Mouse (Mus musculus): ENCODE measurements around the gene Tmem51.
"Not testable (repeated sequence)": the region's sequence is repeated elsewhere in the genome, so short reads cannot be mapped to it uniquely, and the experiment has no call there.

Tmem51 gene

DNA sequence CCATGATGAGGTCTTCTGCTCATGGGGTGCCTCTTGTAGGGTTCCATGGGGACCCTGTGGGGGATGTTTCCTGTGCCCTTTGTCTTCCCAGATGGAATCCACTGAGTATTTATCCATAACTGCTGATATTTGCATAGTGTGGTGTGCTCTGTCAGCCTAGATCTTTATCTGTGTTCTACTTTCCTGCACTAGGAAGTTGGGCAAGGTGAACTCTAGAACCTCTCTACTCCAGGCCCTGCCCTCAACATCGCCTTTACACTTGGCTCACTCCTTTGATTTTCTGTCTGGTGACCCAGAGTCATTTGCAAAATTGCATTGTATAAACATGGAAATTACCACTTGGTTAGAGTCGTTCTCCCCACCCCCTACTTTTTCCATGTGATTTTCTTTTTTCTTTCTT is 59.6 kb downstream of the Tmem51 start:
- no peak for DNase-seq (ENCODE audit: low spot score in 2 of 2)

DNA sequence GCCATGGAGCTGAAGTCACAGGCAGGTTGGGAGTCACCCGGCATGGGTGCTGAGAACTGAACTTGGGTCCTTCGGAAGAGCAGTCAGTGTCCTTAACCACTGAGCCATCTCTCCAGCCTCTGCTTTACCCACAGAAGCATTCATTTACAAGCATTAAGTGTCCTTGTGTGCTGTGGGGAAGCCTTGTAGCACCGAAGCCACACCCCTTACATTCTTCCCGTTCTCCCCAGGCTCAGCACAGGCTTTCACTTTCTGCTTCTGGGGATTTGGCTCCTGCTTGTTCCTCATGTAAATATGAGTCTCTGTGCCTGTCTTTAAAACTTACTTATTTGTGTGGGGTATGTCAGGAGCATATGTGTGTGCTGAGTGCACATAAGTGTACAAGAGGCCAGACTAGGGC is 60.9 kb downstream of the Tmem51 start:
- DNase-seq (ENCODE audit: low spot score in 2 of 2): no peak

DNA sequence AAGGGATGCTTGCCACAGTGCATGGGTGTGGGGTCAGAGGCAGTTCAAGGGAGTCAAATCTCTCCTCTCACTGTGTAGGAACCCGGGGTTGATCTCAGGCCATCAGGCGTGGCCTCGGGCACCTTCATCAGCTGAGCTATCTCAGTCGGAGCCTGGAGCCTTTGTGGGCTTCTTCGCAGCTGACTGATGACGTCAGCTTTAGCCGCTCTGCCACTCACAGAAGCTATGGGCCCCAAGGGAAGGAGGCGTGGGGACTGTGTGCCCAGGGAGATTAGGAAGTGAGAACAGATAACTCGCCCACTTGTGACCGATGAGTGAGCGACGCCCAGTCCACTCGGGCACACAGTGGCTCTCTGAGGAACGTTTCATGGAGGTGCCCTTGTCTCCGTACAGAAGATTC is 66.4 kb downstream of the Tmem51 start:
- no peak for DNase-seq (ENCODE audit: low spot score in 2 of 2)

DNA sequence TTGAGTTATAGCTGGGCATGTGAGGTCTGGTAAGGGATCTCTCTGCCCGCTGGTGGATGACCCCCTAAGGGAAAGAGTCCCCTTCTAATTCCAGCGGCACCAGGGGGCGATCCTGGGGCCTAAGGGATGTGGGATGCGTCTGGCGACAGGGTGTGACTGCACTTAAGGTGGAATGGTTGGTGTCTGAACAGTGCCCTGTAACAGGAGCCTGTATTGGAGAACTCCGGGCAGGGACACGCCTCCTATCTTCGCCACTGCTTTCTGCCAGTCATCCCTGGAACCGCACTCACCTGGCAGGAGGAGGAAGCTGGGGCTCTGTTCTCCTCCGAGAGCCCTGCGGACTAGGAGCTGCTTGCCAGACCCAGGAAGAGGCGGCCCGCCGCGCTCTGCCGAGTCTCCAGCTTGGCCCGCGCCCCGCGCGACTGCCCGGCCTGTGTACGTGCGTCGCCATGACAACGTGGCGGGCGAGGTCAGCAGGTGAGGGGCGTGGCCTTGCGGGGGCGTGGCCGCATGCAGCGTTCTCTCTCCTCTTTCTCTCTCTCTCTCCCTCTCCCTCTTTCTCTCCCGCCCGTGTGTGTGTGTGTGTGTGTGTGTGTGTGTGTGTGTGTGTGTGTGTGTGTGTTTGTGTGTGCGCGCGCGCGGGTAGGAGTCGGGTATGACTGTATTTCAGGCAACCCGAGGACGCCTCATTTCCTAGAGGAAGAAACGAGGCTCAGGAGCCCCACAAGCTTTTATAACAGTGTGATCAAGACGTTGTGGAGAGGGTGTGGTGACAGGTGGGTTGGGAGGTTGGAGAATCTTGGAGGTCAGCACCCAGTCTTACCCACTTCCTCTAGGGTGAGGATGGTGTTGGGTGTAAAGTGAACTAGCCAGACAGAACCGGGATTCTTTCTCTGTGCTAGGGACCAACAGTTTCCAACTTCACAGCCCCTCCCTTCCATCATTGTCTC is 69.2 kb downstream of the Tmem51 start, which contains the start of gene Fhad1:
TSS of gene Fhad1 (minus strand) at position 424 of the 950 bp plus-strand sequence.
- DNase-seq (ENCODE audit: low spot score in 2 of 2): peak; percentile 46 to 63

DNA sequence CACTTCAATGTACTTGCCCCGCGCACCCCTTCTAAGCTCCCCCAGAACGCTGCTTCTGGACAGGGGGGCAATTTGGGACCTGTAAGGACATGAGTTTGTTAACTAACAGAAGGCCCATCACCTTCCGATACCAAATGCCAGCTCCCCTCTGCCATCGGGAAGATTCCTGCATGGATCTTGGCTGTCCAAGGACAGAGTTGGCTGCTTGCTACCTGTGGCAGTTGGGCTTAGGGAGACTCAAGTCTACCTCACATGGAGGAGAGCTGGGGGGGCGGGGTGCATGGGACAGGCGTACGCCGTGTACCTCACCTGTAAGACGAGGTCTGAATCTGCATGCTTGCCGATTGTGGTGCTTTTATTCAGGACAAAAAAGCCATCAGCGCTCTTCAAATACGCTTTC is 72.9 kb downstream of the Tmem51 start:
- no peak for DNase-seq (ENCODE audit: low spot score in 2 of 2)

DNA sequence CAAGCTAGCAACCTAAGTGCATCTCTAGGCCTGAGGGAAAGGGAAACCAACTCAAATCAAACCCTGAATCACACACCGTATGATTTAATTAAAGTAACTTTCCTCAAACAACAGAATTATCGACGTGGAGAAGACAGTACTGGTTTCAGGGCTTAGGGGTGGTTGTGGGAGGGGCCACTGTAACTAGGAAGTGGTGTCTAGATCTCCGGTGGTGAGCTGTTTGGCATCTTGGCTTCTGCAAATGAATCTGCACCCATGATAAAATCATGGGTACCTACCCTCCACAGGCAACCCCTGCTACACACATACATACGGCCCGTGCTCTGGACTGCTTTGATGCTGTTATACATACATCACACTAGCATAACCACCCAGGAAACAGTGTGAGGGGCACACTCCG is 73.7 kb downstream of the Tmem51 start:
- no peak for DNase-seq (ENCODE audit: low spot score in 2 of 2)

DNA sequence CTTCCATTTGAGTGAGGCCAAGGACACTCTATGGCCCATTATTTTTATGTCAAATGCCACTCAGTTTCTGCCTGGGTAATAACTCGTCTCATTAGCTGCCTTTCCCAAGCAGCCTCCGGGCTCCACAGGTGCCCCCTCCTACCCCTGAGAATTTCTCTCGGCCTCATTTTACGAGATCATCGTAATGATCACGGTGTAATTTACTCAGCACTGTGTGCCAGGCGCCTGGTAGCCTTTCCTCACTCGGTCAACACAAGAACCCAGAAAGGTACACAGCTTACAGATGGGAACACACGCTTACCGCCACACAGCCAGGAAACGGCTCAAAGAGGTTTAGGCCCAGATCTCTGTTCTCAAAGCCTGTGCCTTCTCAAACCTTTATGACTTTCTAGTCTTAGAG is 75.9 kb downstream of the Tmem51 start:
- no peak for DNase-seq (ENCODE audit: low spot score in 2 of 2)

DNA sequence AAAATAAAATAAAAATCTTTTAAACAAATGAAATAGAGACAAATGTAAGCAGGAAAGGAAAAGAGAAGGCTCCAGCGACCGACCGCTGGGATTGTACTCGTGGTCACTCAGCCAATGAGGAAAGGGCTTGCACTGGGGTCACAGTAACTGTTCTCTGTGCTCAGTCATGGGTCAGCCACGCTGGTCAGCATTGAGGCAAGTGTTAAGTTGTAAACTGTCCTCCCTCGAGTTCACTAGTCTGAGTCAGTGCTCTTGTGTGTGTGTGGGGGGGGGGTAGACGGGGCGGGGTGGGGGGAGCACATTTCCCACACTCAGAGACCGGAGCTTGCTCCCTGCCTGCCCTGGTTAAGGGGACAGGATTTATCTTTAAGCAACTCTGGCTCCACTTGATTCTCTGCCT is 83.5 kb downstream of the Tmem51 start:
- DNase-seq (ENCODE audit: low spot score in 2 of 2): no peak

DNA sequence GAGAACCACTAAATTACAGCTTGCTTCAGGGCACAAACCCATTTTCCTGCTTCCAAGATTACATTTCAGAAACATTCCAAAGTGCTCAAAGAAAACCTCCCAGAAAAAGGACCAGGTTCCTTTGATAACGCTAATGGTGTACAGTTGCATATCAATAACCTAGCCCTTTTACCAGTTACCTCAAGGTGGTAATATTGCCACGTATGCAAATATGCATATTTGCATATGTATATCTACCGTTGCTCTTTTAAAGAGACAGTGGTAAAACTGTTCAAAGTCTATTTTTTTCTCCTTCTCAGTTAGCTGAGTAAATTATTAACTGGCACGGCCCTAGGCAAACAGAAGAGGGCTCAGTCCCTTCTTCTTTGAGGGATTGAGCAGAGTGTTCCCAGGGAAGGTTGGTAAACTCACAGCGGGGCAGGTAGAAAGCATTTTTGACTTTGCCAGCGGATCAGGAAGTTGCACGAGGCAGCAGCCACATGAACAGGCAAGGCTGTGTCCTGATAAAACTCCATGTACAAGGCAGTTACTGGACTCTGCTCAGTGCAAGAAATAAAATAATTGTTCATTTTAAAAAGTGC is 84.5 kb downstream of the Tmem51 start:
- DNase-seq (ENCODE audit: low spot score in 2 of 2): no peak

DNA sequence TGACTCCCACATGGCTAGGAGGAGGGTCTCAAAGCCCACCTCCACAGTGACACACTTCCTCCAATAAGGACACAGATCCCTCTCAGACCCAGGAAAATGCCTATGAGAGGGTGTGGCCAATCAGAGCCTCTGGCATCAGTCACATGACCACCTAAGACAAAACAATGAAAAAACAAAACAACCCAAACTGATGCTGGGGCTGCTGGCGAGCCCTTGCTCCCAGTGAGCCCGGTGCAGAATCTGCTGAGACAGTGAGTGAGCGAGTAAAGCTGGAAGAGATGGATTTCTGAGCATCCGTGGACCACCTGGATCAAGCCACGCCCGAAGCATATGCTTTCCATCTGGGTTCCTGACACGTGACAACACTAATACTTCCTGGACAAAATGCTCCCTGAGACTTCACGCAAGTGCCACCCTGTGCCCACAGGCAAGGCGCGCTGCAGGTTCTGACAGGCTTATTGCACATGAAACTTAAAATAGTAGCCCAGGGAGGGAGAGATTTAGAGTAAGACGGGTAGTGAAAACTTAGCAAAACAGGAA is 85.8 kb downstream of the Tmem51 start:
- DNase-seq (ENCODE audit: low spot score in 2 of 2): no peak

DNA sequence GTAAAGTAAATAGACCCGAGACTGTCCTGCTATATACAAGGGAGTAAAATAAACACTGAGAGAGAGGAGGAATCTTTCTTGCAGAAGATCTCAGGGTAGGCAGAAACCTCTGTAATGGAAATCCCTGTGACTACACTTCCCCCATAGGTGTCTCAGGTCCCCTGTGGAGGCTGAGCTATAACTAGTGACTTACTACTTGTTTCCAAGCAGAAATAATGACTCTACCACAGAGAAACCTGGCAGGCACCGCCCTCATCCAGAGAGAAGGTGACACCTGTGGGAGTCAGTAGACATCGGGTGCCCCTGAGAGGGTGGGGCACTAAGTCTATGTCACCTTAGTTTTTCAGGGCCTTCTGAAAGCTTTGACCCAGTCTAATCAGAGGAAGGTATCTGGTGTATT is 87.2 kb downstream of the Tmem51 start:
- DNase-seq (ENCODE audit: low spot score in 2 of 2): no peak

DNA sequence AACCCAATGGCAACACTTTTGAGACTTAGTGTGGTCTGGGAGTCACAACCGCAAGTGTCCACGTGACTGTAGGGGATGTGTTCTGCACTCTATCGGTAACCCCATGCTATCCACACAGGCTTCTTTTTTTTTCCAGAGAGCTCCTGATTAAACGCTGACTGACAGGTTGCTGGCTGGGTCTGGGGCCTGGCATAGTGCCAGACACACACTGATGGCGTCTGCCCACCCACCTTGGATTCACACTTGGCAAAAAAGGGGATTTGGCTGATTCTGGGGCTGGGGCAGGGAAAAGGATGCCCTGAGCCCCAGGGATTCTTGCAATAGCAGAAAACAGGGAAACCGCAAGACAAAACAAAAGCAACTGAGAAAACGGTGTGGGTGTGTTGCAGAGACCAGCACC is 88.0 kb downstream of the Tmem51 start:
- no peak for DNase-seq (ENCODE audit: low spot score in 2 of 2)

DNA sequence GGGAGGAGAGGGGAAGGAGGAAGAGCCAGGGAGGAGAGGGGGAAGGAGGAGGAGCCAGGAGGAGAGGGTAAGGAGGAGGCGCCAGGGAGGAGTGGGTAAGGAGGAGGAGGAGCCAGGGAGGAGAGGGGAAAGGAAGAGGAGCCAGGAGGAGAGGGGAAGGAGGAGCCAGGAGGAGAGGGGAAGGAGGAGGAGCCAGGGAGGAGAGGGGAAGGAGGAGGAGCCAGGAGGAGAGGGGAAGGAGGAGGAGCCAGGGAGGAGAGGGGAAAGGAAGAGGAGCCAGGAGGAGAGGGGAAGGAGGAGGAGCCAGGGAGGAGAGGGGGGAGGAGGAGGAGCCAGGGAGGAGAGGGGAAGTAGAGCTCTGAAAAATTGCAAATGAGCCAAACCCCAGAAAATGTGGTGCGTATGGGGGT is 90.0 kb downstream of the Tmem51 start:
- DNase-seq (ENCODE audit: low spot score in 2 of 2): not testable (repeated sequence)

DNA sequence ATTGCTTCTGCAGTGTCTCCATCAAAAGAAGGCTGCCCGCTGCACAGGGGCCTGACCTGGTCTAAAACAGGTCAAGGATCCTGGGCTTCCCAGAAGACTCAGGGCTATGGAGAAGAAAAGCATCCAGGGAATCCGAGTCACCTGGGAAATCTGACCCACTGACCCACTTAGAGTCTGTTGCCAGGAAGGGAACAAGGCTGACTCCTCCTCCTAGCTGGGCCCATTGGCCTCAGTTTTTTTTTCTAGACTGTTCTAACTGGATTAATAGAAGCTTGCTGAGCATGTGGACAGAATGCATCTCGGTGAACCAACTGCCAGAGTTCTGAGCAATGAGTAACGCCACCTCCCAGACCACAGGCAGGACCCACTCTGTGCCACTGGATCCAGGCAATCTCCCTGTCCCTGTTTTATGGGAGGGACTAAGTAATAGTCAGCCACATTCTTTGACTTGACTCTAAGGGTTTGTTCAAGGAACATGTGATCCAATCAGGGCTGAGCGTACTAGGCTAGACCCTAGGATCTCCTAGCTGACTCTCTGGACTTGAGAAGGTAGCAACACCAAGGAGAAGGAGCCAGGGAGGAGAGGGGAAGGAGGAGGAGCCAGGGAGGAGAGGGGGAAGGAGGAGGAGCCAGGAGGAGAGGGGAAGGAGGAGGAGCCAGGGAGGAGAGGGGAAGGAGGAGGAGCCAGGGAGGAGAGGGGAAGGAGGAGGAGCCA is 90.6 kb downstream of the Tmem51 start:
- DNase-seq (ENCODE audit: low spot score in 2 of 2): no peak

DNA sequence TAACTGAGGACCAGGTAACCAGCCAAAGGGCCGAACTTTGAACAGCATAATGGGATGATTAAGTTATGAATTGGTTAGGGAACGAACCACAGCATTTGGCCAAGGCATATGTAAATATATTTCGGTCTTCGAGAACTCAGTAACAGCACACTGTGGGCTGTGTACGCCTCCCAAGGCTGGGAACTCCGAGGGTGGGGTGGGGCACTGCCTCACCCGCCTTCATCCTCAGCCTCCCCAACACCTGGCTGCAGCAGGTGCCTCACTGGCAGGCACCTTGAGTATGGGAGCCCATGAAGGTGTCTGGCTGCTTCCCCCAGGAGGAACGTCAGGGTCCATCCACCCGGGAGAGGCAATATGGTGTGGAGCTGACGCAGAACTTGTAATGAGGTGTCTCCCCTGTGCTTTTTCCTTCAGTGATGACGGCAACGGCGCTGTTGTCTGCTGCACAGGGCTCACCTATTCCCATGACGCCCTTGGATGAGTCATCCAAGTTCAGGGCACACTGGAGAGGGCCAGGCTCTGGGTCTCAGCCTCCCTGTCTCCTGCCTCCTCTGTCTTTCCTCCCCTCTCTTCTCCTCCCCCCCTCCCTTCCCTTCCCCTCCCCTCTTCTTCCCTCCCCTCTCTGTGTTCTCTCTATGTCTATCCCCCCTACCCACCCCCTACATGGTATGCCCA is 91.4 kb downstream of the Tmem51 start:
- DNase-seq (ENCODE audit: low spot score in 2 of 2): no peak

DNA sequence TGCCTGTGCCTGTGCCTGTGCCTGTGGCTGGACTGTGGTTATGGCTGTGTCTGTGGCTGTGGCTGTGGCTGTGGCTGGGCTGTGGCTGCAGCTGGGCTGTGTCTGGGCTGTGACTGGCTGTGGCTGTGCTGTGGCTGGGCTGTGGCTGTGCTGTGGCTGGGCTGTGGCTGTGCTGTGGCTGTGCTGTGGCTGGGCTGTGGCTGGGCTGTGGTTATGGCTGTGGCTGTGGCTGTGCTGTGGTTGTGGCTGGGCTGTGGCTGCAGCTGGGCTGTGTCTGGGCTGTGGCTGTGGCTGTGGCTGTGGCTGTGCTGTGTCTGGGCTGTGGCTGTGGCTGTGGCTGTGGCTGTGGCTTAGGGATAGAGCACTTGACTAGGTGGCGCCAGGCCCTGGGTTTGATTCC is 95.9 kb downstream of the Tmem51 start:
- DNase-seq (ENCODE audit: low spot score in 2 of 2): no peak

DNA sequence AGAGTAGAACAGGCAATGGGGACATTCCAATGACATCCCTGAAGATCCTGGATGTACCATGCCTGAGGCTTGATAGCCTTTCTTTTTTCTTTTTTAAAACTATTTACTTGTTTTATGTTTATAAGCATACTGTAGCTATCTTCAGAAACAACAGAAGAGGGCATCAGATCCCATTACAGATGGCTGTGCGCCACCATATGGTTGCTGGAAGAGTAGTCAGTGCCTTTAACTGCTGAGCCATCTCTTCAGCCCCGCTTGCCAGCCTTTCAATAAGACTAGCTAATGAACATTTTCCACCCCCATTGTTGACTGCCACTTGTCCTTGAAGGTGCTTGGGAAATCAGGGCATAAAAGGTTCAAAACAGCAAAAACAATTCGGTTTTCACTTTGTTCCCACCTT is 100.4 kb downstream of the Tmem51 start:
- no peak for DNase-seq (ENCODE audit: low spot score in 2 of 2)

DNA sequence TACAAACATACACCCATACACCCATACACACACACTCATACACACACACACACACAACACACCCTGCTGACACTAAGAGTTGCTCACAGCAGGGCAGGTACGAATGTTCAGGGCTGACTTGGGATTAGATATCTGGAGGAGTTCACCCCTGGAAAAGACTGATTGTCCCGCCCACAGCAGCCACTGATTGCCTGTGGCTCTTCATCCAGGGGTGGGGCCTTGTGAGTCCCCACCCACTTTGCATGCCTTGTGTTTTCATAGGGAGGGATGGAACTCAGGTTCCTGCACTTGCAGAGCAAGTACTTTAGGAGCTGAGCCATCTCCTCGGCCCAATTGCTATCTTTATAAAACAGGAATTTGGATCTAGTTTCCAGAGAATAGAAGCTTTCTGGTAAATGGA is 102.6 kb downstream of the Tmem51 start:
- no peak for DNase-seq (ENCODE audit: low spot score in 2 of 2)
